Mouse (Mus musculus): Measurements from ENCODE around the gene Ppp2r1b. TPM values are rescaled to one million over a fixed set of nuclear protein-coding genes. Genes with fewer than 3 reads are reported as not detected.

Ppp2r1b gene
- polyA plus RNA-seq, 2 experiments, result 25.2 to 51.0 TPM

DNA sequence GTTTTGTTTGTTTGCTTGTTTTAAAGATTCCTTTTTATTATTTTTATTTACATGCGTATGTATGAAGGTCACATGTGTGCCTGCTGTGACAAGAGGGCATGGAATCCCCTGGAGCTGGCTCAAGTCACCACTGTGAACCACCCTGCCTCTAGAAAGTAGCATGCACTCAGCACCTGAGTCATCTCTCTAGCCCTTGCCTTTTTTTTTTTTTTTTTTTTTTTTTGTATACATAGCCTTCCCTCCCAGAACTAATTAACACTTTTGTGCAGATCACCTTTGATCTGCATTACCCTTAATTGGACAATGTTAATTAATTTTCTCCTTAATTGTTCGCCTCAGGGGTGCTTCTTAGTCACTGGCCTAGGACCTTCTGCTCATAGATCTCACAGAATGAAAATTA, 97.6 kb downstream of the Ppp2r1b start:
- WGBS, result 84% methylated on average over 2 of the region's 2 CpGs
- no peaks in the 10 kb centered on the region for H3K27me3 ChIP-seq (ENCODE audit: control insufficient read depth, insufficient read depth, low read length)
- H3K9me3 ChIP-seq (ENCODE audit: control insufficient read depth, low read length), result no peaks in the 10 kb centered on the region
- no peak for TF ChIP-seq POLR2A (IDR thresholded peaks at IDR 0.05; ENCODE audit: borderline replicate concordance, extremely low read depth, insufficient read depth, insufficient read length)
- H3K4me1 ChIP-seq (ENCODE audit: control insufficient read depth, insufficient read depth, low read length), result no peaks in the 10 kb centered on the region
- no peak overlapping the region for H3K27ac ChIP-seq (replicated peaks; ENCODE audit: low read depth, low read length)
- H3K9ac ChIP-seq (ENCODE audit: low read depth, low read length, severe bottlenecking), result no peak overlapping the region
- H3K4me3 ChIP-seq (replicated peaks; ENCODE audit: low read length), result no peak overlapping the region
- DNase-seq (ENCODE audit: low spot score), result no peak
- no peaks in the 10 kb centered on the region for H3K36me3 ChIP-seq (ENCODE audit: control insufficient read depth, insufficient read depth, low read length)
- no peak for ATAC-seq (ENCODE audit: low FRiP score, low read depth)
- H3K4me2 ChIP-seq (replicated peaks; ENCODE audit: low read depth, low read length, severe bottlenecking), result no peak overlapping the region

Other genes with a start within 250 kb of the Ppp2r1b start
- gene Sdhd, start 241.5 kb upstream of the Ppp2r1b start, polyA plus RNA-seq (2012; rRNA removed), result 170 and 197 TPM in 2 replicates
- gene Sdhd, start 241.5 kb upstream of the Ppp2r1b start, polyA plus RNA-seq (2014; fragmentation: Nextera tagmentation; extraction: Ambion mirVana), result 258 and 266 TPM in 2 replicates
- 145 and 238 TPM in 2 replicates for gene Timm8b, start 241.4 kb upstream of the Ppp2r1b start, polyA plus RNA-seq (2012; rRNA removed)
- 239 and 244 TPM in 2 replicates for gene Timm8b, start 241.4 kb upstream of the Ppp2r1b start, polyA plus RNA-seq (2014; fragmentation: Nextera tagmentation; extraction: Ambion mirVana)
- gene Pih1d2, start 228.0 kb upstream of the Ppp2r1b start, polyA plus RNA-seq (2012; rRNA removed), result 2.2 and 2.3 TPM in 2 replicates
- 2.5 and 3.2 TPM in 2 replicates for gene Pih1d2, start 228.0 kb upstream of the Ppp2r1b start, polyA plus RNA-seq (2014; fragmentation: Nextera tagmentation; extraction: Ambion mirVana)
- 18.1 and 20.4 TPM in 2 replicates for gene Nkapd1, start 227.8 kb upstream of the Ppp2r1b start, polyA plus RNA-seq (2012; rRNA removed)
- gene Nkapd1, start 227.8 kb upstream of the Ppp2r1b start, polyA plus RNA-seq (2014; fragmentation: Nextera tagmentation; extraction: Ambion mirVana), result 27.7 and 27.8 TPM in 2 replicates
- 24.3 and 30.4 TPM in 2 replicates for gene Dlat, start 185.5 kb upstream of the Ppp2r1b start, polyA plus RNA-seq (2012; rRNA removed)
- gene Dlat, start 185.5 kb upstream of the Ppp2r1b start, polyA plus RNA-seq (2014; fragmentation: Nextera tagmentation; extraction: Ambion mirVana), result 49.5 and 57.3 TPM in 2 replicates
- gene Dixdc1, start 105.8 kb upstream of the Ppp2r1b start, polyA plus RNA-seq (2012; rRNA removed), result 16.4 and 17.5 TPM in 2 replicates
- gene Dixdc1, start 105.8 kb upstream of the Ppp2r1b start, polyA plus RNA-seq (2014; fragmentation: Nextera tagmentation; extraction: Ambion mirVana), result 16.1 and 18.9 TPM in 2 replicates
- gene 2310030G06Rik, start 98.8 kb upstream of the Ppp2r1b start, polyA plus RNA-seq (2012; rRNA removed), result 3.8 and 4.9 TPM in 2 replicates
- 5.2 and 5.4 TPM in 2 replicates for gene 2310030G06Rik, start 98.8 kb upstream of the Ppp2r1b start, polyA plus RNA-seq (2014; fragmentation: Nextera tagmentation; extraction: Ambion mirVana)
- 78.2 and 80.7 TPM in 2 replicates for gene Cryab, start 94.0 kb upstream of the Ppp2r1b start, polyA plus RNA-seq (2012; rRNA removed)
- gene Cryab, start 94.0 kb upstream of the Ppp2r1b start, polyA plus RNA-seq (2014; fragmentation: Nextera tagmentation; extraction: Ambion mirVana), result 87.2 and 117 TPM in 2 replicates
- gene Hspb2, start 92.9 kb upstream of the Ppp2r1b start, polyA plus RNA-seq (2012; rRNA removed), result 53.0 and 61.6 TPM in 2 replicates
- gene Hspb2, start 92.9 kb upstream of the Ppp2r1b start, polyA plus RNA-seq (2014; fragmentation: Nextera tagmentation; extraction: Ambion mirVana), result 47.8 and 78.7 TPM in 2 replicates
- 7.4 and 7.7 TPM in 2 replicates for gene Fdxacb1, start 77.1 kb upstream of the Ppp2r1b start, polyA plus RNA-seq (2012; rRNA removed)
- gene Fdxacb1, start 77.1 kb upstream of the Ppp2r1b start, polyA plus RNA-seq (2014; fragmentation: Nextera tagmentation; extraction: Ambion mirVana), result 10.6 and 10.8 TPM in 2 replicates
- gene Alg9, start 70.3 kb upstream of the Ppp2r1b start, polyA plus RNA-seq (2012; rRNA removed), result 33.2 and 41.9 TPM in 2 replicates
- gene Alg9, start 70.3 kb upstream of the Ppp2r1b start, polyA plus RNA-seq (2014; fragmentation: Nextera tagmentation; extraction: Ambion mirVana), result 35.8 and 35.9 TPM in 2 replicates
- 27.1 and 27.6 TPM in 2 replicates for gene 1110032A03Rik, start 69.8 kb upstream of the Ppp2r1b start, polyA plus RNA-seq (2012; rRNA removed)
- 25.5 and 29.5 TPM in 2 replicates for gene 1110032A03Rik, start 69.8 kb upstream of the Ppp2r1b start, polyA plus RNA-seq (2014; fragmentation: Nextera tagmentation; extraction: Ambion mirVana)
- gene Sik2, start 163.8 kb downstream of the Ppp2r1b start, polyA plus RNA-seq (2012; rRNA removed), result 16.3 and 16.8 TPM in 2 replicates
- 15.8 and 18.7 TPM in 2 replicates for gene Sik2, start 163.8 kb downstream of the Ppp2r1b start, polyA plus RNA-seq (2014; fragmentation: Nextera tagmentation; extraction: Ambion mirVana)
- not detected in 2 replicates for gene Btg4, start 215.6 kb downstream of the Ppp2r1b start, polyA plus RNA-seq (2012; rRNA removed)
- 0.57 TPM in 1 of 2 replicates, not detected in the other for gene Btg4, start 215.6 kb downstream of the Ppp2r1b start, polyA plus RNA-seq (2014; fragmentation: Nextera tagmentation; extraction: Ambion mirVana)
- gene Layn, start 231.8 kb downstream of the Ppp2r1b start, polyA plus RNA-seq (2012; rRNA removed), result 4.6 and 6.1 TPM in 2 replicates
- gene Layn, start 231.8 kb downstream of the Ppp2r1b start, polyA plus RNA-seq (2014; fragmentation: Nextera tagmentation; extraction: Ambion mirVana), result 9.3 and 11.6 TPM in 2 replicates

Data from limb, embryonic 14.5 days (tissue).